Mouse (Mus musculus) central nervous system, embryonic 18 days (tissue): ENCODE results near the gene Gm15114. TPM values are rescaled to one million over a fixed set of nuclear protein-coding genes. Genes with fewer than 3 reads are reported as not detected.

ENCODE experiments used
- polyA plus RNA-seq: library from polyadenylated mRNA; depleted of rRNA; stranded (reverse); fragments of >200 nt; gene quantifications from 2 replicates; pipeline ENCODE4 v1.2.3, GENCODE M21; 2012; rRNA removed

Gm15114 gene
- polyA plus RNA-seq: not detected in 2 replicates

GRCm38 (mm10) chrX:148488649-148489048 is at the start of gene Gm15114:
Gene Gm15114, plus strand, starts transcription at chrX:148488949.

Other genes starting within 250 kb of the Gm15114 start
- not detected in 2 replicates for gene Gm8334, start 126.2 kb downstream of the Gm15114 start, polyA plus RNA-seq
- gene Gm15127, start 174.6 kb downstream of the Gm15114 start, polyA plus RNA-seq: not detected in 2 replicates